Mouse (Mus musculus) C2C12 (cell line): ENCODE results near the gene Rai14.

Experiments
- CEBPB ChIP-seq: IDR thresholded peaks from one replicate; pipeline ENCODE4 v1.6.1; 2011; ENCODE audit warnings: low read depth, mild to moderate bottlenecking, control low read depth, moderate library complexity
- CTCF ChIP-seq: IDR thresholded peaks from one replicate; pipeline ENCODE4 v1.5.1; 2011; ENCODE audit not compliant: control insufficient read depth, insufficient read depth, insufficient read length
- FOSL1 ChIP-seq: IDR thresholded peaks from one replicate; pipeline ENCODE4 v1.8.0; 2011; ENCODE audit warnings: mild to moderate bottlenecking, low read length; ENCODE audit not compliant: poor library complexity, insufficient read depth, severe bottlenecking
- MAX ChIP-seq: IDR thresholded peaks from one replicate; pipeline ENCODE4 v1.6.1; 2011; ENCODE audit warnings: mild to moderate bottlenecking, control low read depth
- MYOD1 ChIP-seq: IDR thresholded peaks from one replicate; pipeline ENCODE4 v1.6.1; 2011; ENCODE audit warnings: low read depth; ENCODE audit not compliant: control insufficient read depth, insufficient read length
- MYOG ChIP-seq: IDR thresholded peaks from one replicate; pipeline ENCODE4 v1.6.1; 2011; ENCODE audit not compliant: control insufficient read depth, insufficient read length; ENCODE audit errors: extremely low read depth
- USF1 ChIP-seq: IDR thresholded peaks from one replicate; pipeline ENCODE4 v1.6.1; 2011; ENCODE audit warnings: low read depth, mild to moderate bottlenecking, control low read depth, moderate library complexity

DNA sequence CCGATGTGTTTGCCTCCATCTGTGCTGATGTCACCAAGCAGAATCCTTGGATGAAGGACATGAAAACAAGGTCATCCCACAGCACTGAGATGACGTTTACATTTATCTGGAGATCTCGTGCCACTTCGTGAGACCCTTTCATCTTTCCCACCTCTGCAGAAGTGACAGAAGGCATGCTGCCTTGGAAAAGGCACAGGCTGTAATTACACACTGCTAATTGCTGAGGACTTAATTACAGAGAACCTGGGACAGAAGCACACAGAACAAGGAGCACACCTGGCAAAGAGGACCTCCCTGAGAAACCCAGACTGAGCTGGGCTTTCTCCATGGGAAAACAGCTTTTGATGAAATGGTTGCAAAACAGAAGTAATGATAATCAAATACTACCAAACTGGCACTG is 21.8 kb downstream of the Rai14 start:
- TF ChIP-seq CTCF (no peak), MYOD1 (no peak), USF1 (no peak), CEBPB (no peak), MYOG (no peak), MAX (no peak), FOSL1 (no peak)
